Mouse (Mus musculus) kidney, adult 2 months (tissue): ENCODE results near the gene Crot. TPM values are rescaled to one million over a fixed set of nuclear protein-coding genes. Genes with fewer than 3 reads are reported as not detected.
"Not testable (repeated sequence)": the region's sequence is repeated elsewhere in the genome, so short reads cannot be mapped to it uniquely, and the experiment has no call there.

Source experiments
- DNase-seq: peaks from one replicate; pipeline ENCODE4 v3.0.0; 2021
- H3K27ac ChIP-seq: fragments of 200-500 bp; 2 replicates; pipeline ENCODE4 v1.5.1; 2012; ENCODE audit warnings: low read depth, low read length, control low read depth, inconsistent platforms; ENCODE audit not compliant: insufficient read depth
- H3K27me3 ChIP-seq: fragments of 200-500 bp; replicated peaks from 2 replicates; pipeline ENCODE4 v1.6.1; 2012; ENCODE audit warnings: mild to moderate bottlenecking, moderate library complexity, low read length, inconsistent platforms; ENCODE audit not compliant: control insufficient read depth, insufficient read depth
- H3K36me3 ChIP-seq: fragments of 200-500 bp; 2 replicates; pipeline ENCODE4 v1.6.1; 2012; ENCODE audit warnings: mild to moderate bottlenecking, moderate library complexity, low read length, inconsistent platforms; ENCODE audit not compliant: control insufficient read depth, insufficient read depth
- H3K4me1 ChIP-seq: fragments of 200-500 bp; 2 replicates; pipeline ENCODE4 v1.6.1; 2011; ENCODE audit warnings: low read length; ENCODE audit not compliant: control insufficient read depth, insufficient read depth
- H3K4me3 ChIP-seq: fragments of 200-500 bp; 2 replicates; pipeline ENCODE4 v1.5.1; 2011; ENCODE audit warnings: mild to moderate bottlenecking, low read depth, low read length, control low read depth; ENCODE audit not compliant: insufficient read depth
- CTCF ChIP-seq: fragments of 200-500 bp; conservative IDR thresholded peaks from 2 replicates; pipeline ENCODE4 v1.5.1; 2011; ENCODE audit warnings: low read depth, mild to moderate bottlenecking, control low read depth, low read length, moderate library complexity, mixed read lengths; ENCODE audit not compliant: insufficient read depth, insufficient read length
- POLR2A ChIP-seq: fragments of 200-500 bp; IDR thresholded peaks from one replicate; pipeline ENCODE4 v1.6.1; 2011; ENCODE audit warnings: low read depth, low read length, control low read depth
- WGBS: fragments of 180-500 bp; shearing (Covaris S2); methylation state at CpG from one replicate; pipeline ENCODE4 v1.1.7; 2018; 5-methylcytosine and 5-hydroxymethylcytosine counted together
- polyA plus RNA-seq: library from polyadenylated mRNA; depleted of rRNA; stranded (reverse); fragments of >200 nt; gene quantifications from 2 replicates; pipeline ENCODE4 v1.2.3, GENCODE M21; 2012

Crot gene
- polyA plus RNA-seq, 1 experiment: 43.5 TPM

- H3K27ac ChIP-seq: no peak overlapping the region
- TF ChIP-seq POLR2A: no peak
- TF ChIP-seq CTCF: no peak
- 64% methylated on average over 3 of the region's 3 CpGs for WGBS
- no peaks in the 10 kb centered on the region for H3K36me3 ChIP-seq
- no peak overlapping the region for H3K4me3 ChIP-seq
- peaks cover 3% of the 10 kb centered on the region; the same call in 1 of the 2 replicates for H3K4me1 ChIP-seq
- DNase-seq: no peak
- H3K27me3 ChIP-seq: no peaks in the 10 kb centered on the region
Observed at GRCm38 (mm10) chr5:9014774-9015173, 17.6 kb upstream of the Crot start.

GRCm38 (mm10) chr5:9011374-9011773 lies 14.2 kb upstream of the Crot start:
- 54% methylated on average over 8 of the region's 8 CpGs for WGBS
- H3K36me3 ChIP-seq: no peaks in the 10 kb centered on the region
- TF ChIP-seq POLR2A (no peak), CTCF (no peak)
- H3K27me3 ChIP-seq: no peaks in the 10 kb centered on the region
- no peak overlapping the region for H3K4me3 ChIP-seq
- H3K27ac ChIP-seq: no peak overlapping the region
- H3K4me1 ChIP-seq: peaks cover 3% of the 10 kb centered on the region; the same call in 1 of the 2 replicates
- DNase-seq: no peak

GRCm38 (mm10) chr5:9010166-9010565 lies 13.0 kb upstream of the Crot start:
- TF ChIP-seq CTCF: no peak
- no peak for TF ChIP-seq POLR2A
- H3K4me1 ChIP-seq: no peaks in the 10 kb centered on the region
- 100% methylated on average over 1 of the region's 1 CpGs for WGBS
- H3K27me3 ChIP-seq: no peaks in the 10 kb centered on the region
- no peaks in the 10 kb centered on the region for H3K36me3 ChIP-seq
- DNase-seq: no peak
- H3K27ac ChIP-seq: no peak overlapping the region
- no peak overlapping the region for H3K4me3 ChIP-seq

GRCm38 (mm10) chr5:9006585-9006984 lies 9.5 kb upstream of the Crot start:
- not testable (repeated sequence) for H3K27me3 ChIP-seq, H3K4me3 ChIP-seq, DNase-seq, H3K27ac ChIP-seq, H3K4me1 ChIP-seq, H3K36me3 ChIP-seq
- WGBS: 61% methylated on average over 3 of the region's 3 CpGs

GRCm38 (mm10) chr5:9000006-9000405 lies 2.9 kb upstream of the Crot start:
- not testable (repeated sequence) for H3K4me3 ChIP-seq, H3K27me3 ChIP-seq, H3K4me1 ChIP-seq, H3K36me3 ChIP-seq
- peak; percentile 59 for DNase-seq
- H3K27ac ChIP-seq: peak overlapping the region; percentile 85
- 33% methylated on average over 7 of the region's 7 CpGs for WGBS

GRCm38 (mm10) chr5:8999108-8999507 lies 2.0 kb upstream of the Crot start:
- H3K4me3 ChIP-seq: no peak overlapping the region
- H3K27me3 ChIP-seq: no peaks in the 10 kb centered on the region
- H3K27ac ChIP-seq: peak overlapping the region; percentile 56
- no peaks in the 10 kb centered on the region for H3K36me3 ChIP-seq
- no peak for DNase-seq
- WGBS: 88% methylated on average over 4 of the region's 4 CpGs
- H3K4me1 ChIP-seq: peaks cover 10% of the 10 kb centered on the region; the same call in 1 of the 2 replicates
- no peak for TF ChIP-seq CTCF
- TF ChIP-seq POLR2A: no peak

GRCm38 (mm10) chr5:8997513-8997895 lies 380 bp upstream of the Crot start:
- no peak for TF ChIP-seq CTCF
- no peak for TF ChIP-seq POLR2A
- DNase-seq: peak; percentile 74

GRCm38 (mm10) chr5:8995966-8996685 lies 998 bp downstream of the Crot start:
- TF ChIP-seq CTCF (no peak), POLR2A (no peak)
- Histone ChIP-seq H3K27ac (peak overlapping the region; percentile 53), H3K4me3 (peak overlapping the region; percentile 93), H3K4me1 (peaks cover 10% of the 10 kb centered on the region; the same call in 1 of the 2 replicates), H3K27me3 (no peaks in the 10 kb centered on the region), H3K36me3 (peaks cover 5% of the 10 kb centered on the region)
- DNase-seq: no peak
- 4% methylated on average over 13 of the region's 13 CpGs for WGBS

More at GRCm38 (mm10) chr5:8997513-8997895, 380 bp upstream of the Crot start:
- no peaks in the 10 kb centered on the region for H3K27me3 ChIP-seq
- peaks cover 2% of the 10 kb centered on the region for H3K36me3 ChIP-seq
- peaks cover 10% of the 10 kb centered on the region; the same call in 1 of the 2 replicates for H3K4me1 ChIP-seq
- H3K4me3 ChIP-seq: peak overlapping the region; percentile 93
- peak overlapping the region; percentile 92 for H3K27ac ChIP-seq
- WGBS: 4% methylated on average over 8 of the region's 8 CpGs
